Mouse (Mus musculus) heart, embryonic 11.5 days (tissue): ENCODE data around the gene Borcs6. TPM values are rescaled to one million over a fixed set of nuclear protein-coding genes. Genes with fewer than 3 reads are reported as not detected.

Source experiments
- ATAC-seq: fragments of 200-750 bp; cut with Nextera tagmentation; replicated peaks from 2 replicates; pipeline ENCODE4 v1.8.0; 2017; ENCODE audit warnings: moderate library complexity; ENCODE audit not compliant: insufficient number of reproducible peaks, low FRiP score, low TSS enrichment
- H3K27ac ChIP-seq: fragments of 300-500 bp; sonication (generic); 2 replicates; pipeline ENCODE4 v1.5.1; 2014; ENCODE audit warnings: mild to moderate bottlenecking, low read depth, low read length
- H3K27me3 ChIP-seq: fragments of 300-500 bp; sonication (generic); 2 replicates; pipeline ENCODE4 v1.6.1; 2014; ENCODE audit warnings: mild to moderate bottlenecking, low read length, mixed read lengths; ENCODE audit not compliant: control insufficient read depth, insufficient read depth
- H3K36me3 ChIP-seq: fragments of 300-500 bp; sonication (generic); 2 replicates; pipeline ENCODE4 v1.6.1; 2014; ENCODE audit warnings: mild to moderate bottlenecking, low read length, moderate library complexity, mixed read lengths; ENCODE audit not compliant: control insufficient read depth, insufficient read depth
- H3K4me1 ChIP-seq: fragments of 300-500 bp; sonication (generic); 2 replicates; pipeline ENCODE4 v1.6.1; 2014; ENCODE audit warnings: low read length; ENCODE audit not compliant: control insufficient read depth, insufficient read depth
- H3K4me2 ChIP-seq: fragments of 300-500 bp; sonication (generic); 2 replicates; pipeline ENCODE4 v1.6.1; 2014; ENCODE audit warnings: mild to moderate bottlenecking, moderate library complexity
- H3K4me3 ChIP-seq: fragments of 300-500 bp; sonication (generic); 2 replicates; pipeline ENCODE4 v1.5.1; 2014; ENCODE audit warnings: low read depth, low read length
- H3K9ac ChIP-seq: fragments of 300-500 bp; sonication (generic); 2 replicates; pipeline ENCODE4 v1.6.1; 2014; ENCODE audit warnings: mild to moderate bottlenecking, low read depth, low read length, moderate library complexity
- H3K9me3 ChIP-seq: fragments of 300-500 bp; sonication (generic); replicated peaks from 2 replicates; pipeline ENCODE4 v1.6.1; 2016; ENCODE audit warnings: low read length; ENCODE audit not compliant: control insufficient read depth
- WGBS: fragments of 180-500 bp; shearing (Covaris S2); extraction: QIAGEN DNeasy Blood & Tissue Kit; methylation state at CpG from one replicate; pipeline ENCODE4 v1.1.7; 2014; ENCODE audit not compliant: insufficient replicate concordance; 5-methylcytosine and 5-hydroxymethylcytosine counted together
- polyA plus RNA-seq: library from polyadenylated mRNA; unstranded; fragments of >200 nt; fragmentation: Nextera tagmentation; extraction: Ambion mirVana; gene quantifications from 2 replicates; pipeline ENCODE4 v1.2.1, GENCODE M21; 2014

The Borcs6 gene
- polyA plus RNA-seq, 1 experiment from 2014 or later: 7.7 TPM

GRCm38 (mm10) chr11:69058265-69058664 is 1.3 kb upstream of the Borcs6 start:
- 79% methylated on average over 2 of the region's 2 CpGs for WGBS
- Histone ChIP-seq H3K4me2 (peak overlapping the region; percentile 98), H3K9ac (peak overlapping the region; percentile 87), H3K9me3 (no peaks in the 10 kb centered on the region), H3K36me3 (no peaks in the 10 kb centered on the region), H3K27me3 (no peaks in the 10 kb centered on the region), H3K27ac (peak overlapping the region; percentile 83; the same call in 1 of the 2 replicates), H3K4me3 (peak overlapping the region; percentile 84), H3K4me1 (peaks cover 15% of the 10 kb centered on the region)
- ATAC-seq: no peak

DNA sequence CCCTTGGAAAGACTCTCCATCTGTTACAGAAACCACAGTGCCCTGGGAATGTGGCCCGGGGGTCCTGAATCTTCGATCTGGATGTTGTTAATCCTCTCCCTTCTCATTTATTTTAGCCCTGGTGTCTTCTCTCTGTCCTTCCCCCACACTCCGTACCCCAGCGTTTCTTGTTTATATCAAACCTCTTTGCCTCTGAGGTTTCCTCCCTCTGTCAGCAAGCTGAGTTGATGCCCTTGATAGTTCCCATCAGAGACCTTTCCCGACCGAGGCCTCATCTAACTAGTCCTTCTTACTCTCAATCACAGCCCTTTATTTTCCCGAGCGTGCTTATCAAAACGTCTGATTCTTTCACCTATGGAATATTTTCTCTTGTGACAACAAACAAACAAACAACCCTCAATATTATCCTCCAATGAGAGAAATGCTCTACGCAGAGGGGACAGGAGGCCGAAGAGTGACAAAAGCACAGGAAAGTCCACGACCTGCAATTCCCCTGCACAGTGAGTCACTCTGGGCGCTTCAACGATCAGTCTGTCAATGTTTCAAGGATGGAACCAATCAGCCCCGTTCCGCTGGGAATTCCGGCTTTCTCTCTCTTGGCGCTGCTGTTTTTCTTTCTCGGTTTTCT is 674 bp upstream of the Borcs6 start:
- Histone ChIP-seq H3K9ac (peak overlapping the region; percentile 87), H3K27me3 (no peaks in the 10 kb centered on the region), H3K27ac (peak overlapping the region; percentile 83), H3K4me3 (peak overlapping the region; percentile 84), H3K36me3 (no peaks in the 10 kb centered on the region), H3K4me2 (peak overlapping the region; percentile 98), H3K9me3 (no peaks in the 10 kb centered on the region), H3K4me1 (peaks cover 15% of the 10 kb centered on the region)
- WGBS: under 1% methylated on average over 19 of the region's 19 CpGs
- no peak for ATAC-seq

- peak overlapping the region; percentile 87 for H3K9ac ChIP-seq
- H3K4me3 ChIP-seq: peak overlapping the region; percentile 84
- peak overlapping the region; percentile 87 for H3K27ac ChIP-seq
- no peaks in the 10 kb centered on the region for H3K27me3 ChIP-seq
- H3K9me3 ChIP-seq: no peaks in the 10 kb centered on the region
- H3K4me1 ChIP-seq: peaks cover 20% of the 10 kb centered on the region
- WGBS: under 1% methylated on average over 49 of the region's 49 CpGs
- H3K4me2 ChIP-seq: peak overlapping the region; percentile 98
- ATAC-seq: peak; percentile 12
- no peaks in the 10 kb centered on the region for H3K36me3 ChIP-seq
Measured at GRCm38 (mm10) chr11:69059975-69060411, 476 bp downstream of the Borcs6 start.

DNA sequence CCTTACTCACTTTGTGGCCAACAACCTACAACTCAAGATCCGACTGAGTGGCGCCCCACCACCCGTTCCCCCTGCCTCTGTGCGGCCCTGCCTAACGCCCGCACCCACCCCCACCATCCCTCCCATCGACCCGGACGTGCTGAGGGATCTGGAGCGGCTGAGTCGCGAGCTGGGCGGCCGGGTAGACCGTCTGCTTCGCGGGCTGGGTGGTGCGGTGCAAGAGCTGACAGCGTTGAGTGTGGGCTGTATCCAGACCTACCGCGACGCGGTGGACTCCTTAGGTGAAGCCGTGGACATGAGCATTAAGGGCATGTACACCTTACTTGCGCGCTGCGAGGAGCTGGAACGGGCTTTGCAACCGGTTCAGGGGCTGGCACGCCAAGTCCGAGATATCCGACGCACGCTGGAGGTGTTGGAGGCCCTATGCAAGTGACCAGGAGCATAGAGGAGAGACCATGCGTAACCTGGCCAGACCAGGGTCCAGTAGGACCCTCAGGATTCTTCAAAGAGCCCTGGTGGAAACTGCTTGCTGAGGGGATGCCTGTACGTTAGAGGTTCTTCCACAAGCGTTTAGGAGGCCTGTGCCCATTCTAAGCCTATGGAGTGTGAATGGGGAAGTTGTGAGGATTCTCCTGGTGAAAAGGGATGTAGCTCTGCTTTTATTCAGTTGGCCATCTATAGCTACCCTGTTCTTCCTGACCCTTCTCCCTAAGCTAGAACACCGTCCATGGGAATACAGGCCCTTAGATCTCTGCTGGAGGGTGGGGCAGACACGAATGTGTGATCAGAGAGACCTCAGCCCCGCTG is 1.1 kb downstream of the Borcs6 start:
- peak overlapping the region; percentile 98 for H3K4me2 ChIP-seq
- H3K9ac ChIP-seq: peak overlapping the region; percentile 87
- no peaks in the 10 kb centered on the region for H3K27me3 ChIP-seq
- H3K4me1 ChIP-seq: peaks cover 20% of the 10 kb centered on the region
- H3K9me3 ChIP-seq: no peaks in the 10 kb centered on the region
- H3K36me3 ChIP-seq: no peaks in the 10 kb centered on the region
- 1% methylated on average over 37 of the region's 40 CpGs for WGBS
- ATAC-seq: no peak
- peak overlapping the region; percentile 87 for H3K27ac ChIP-seq
- H3K4me3 ChIP-seq: peak overlapping the region; percentile 84

DNA sequence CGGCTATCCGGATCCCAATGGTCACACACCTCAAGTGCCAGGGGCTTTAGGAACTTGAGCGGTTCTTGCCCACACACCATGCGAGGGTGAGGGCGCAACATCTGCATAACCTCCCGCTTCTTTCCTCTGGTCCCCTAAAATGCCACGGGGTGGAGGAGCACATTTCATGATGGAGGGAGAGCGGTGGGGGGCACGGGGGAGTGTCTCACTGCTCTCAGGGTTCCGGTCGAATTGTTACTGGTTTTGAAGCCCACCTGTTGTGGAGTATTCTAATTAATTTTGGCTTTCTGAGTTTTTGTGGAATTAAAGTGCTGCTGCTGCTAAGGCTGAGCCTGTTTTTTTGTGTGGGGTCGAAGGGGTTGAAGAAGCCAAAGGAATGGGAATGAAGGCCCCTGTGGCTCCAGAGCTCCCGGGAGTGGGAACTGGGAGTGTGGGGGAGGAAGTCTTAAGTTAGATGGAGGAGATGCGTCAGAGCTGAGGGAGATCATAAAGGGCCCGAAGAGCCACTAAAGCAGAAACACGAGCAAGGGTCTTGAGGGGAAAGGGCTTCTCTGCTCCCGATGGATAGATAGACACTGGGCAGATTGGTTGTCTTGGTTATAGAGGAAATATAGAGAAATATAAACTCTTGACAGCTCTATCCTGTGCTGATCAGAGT is 1.9 kb downstream of the Borcs6 start:
- Histone ChIP-seq H3K9ac (peak overlapping the region; percentile 87), H3K4me1 (peaks cover 24% of the 10 kb centered on the region), H3K36me3 (no peaks in the 10 kb centered on the region), H3K27me3 (no peaks in the 10 kb centered on the region), H3K9me3 (no peaks in the 10 kb centered on the region), H3K4me3 (peak overlapping the region; percentile 84), H3K27ac (no peak overlapping the region), H3K4me2 (peak overlapping the region; percentile 98)
- no peak for ATAC-seq
- WGBS: 8% methylated on average over 17 of the region's 17 CpGs

DNA sequence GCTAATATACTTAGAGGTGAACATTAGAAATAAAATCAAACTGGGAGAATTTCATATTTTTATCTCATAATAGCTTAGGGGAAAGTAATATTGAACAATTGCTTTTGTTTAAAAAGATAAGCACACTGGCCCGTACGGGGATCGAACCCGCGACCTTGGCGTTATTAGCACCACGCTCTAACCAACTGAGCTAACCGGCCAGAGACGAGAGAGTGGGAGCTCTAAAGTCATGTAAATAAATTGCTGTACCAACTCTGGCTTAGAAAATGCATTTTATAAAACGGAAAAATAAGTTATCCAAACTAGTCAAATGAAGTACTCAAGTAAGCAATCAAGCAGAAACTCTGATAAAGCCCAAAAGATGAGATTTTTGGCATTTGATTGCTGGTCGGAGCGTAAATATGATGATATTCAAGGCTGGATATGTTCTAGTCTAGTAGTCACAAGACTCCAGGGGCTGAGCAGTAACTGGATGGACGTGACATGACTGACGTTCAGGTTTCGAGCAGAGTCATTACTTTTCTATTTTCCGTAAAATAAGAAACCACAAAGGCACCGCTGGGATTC is 2.8 kb downstream of the Borcs6 start:
- no peak overlapping the region for H3K27ac ChIP-seq
- WGBS: 2% methylated on average over 17 of the region's 17 CpGs
- H3K4me1 ChIP-seq: peaks cover 32% of the 10 kb centered on the region
- H3K27me3 ChIP-seq: no peaks in the 10 kb centered on the region
- H3K4me3 ChIP-seq: peak overlapping the region; percentile 88
- H3K36me3 ChIP-seq: no peaks in the 10 kb centered on the region
- H3K4me2 ChIP-seq: peak overlapping the region; percentile 98
- H3K9ac ChIP-seq: peak overlapping the region; percentile 67
- H3K9me3 ChIP-seq: no peaks in the 10 kb centered on the region
- ATAC-seq: no peak; the same call in 1 of the 2 replicates

- H3K27me3 ChIP-seq: no peaks in the 10 kb centered on the region
- H3K9ac ChIP-seq: peak overlapping the region; percentile 77
- H3K4me2 ChIP-seq: peak overlapping the region; percentile 98
- peak; percentile 69 for ATAC-seq
- peaks cover 38% of the 10 kb centered on the region for H3K4me1 ChIP-seq
- H3K9me3 ChIP-seq: no peaks in the 10 kb centered on the region
- H3K4me3 ChIP-seq: peak overlapping the region; percentile 88
- H3K36me3 ChIP-seq: no peaks in the 10 kb centered on the region
- WGBS: under 1% methylated on average over 19 of the region's 19 CpGs
- peak overlapping the region; percentile 82 for H3K27ac ChIP-seq
Measured at GRCm38 (mm10) chr11:69062761-69063224, 3.3 kb downstream of the Borcs6 start.
